Mouse (Mus musculus): ENCODE results near the gene Efcab12. TPM values are rescaled to one million over a fixed set of nuclear protein-coding genes. Genes with fewer than 3 reads are reported as not detected.
A peak's percentile ranks its signal among the peaks of the same experiment; 100 is the strongest.
"Not testable (repeated sequence)": the region's sequence is repeated elsewhere in the genome, so short reads cannot be mapped to it uniquely, and the experiment has no call there.

Efcab12 gene
- total RNA-seq (2015; ENCODE audit: low replicate concordance), result not detected in 2 replicates
- total RNA-seq (2017; ENCODE audit: low replicate concordance), result not detected in 2 replicates

DNA sequence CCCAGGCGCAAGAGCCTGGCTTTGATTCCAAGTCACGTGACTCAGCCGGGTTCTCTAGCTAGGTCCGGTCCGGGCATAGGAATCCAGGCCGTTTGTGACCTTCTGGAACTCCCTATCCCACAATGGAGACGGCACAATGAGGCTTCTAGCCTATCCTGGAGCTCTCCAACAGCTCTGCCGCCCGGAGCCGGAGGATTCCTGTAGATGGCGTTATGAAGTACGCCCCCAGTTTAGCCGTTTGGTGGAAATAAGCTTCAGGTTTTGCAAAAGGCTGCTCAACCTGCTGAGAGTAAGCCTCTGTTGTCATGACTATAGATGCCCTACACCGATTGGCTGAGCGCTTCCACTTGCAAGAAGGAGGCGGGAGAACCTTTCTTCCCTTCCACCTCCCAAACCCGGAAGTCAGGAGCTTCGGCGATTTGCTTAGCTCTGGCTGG lies at the start of gene Efcab12:
Gene Efcab12, minus strand, starts transcription at position 252 of the 437 bp plus-strand sequence.
- peak; percentile 94 for ATAC-seq (replicated peaks; ENCODE audit: low FRiP score, poor library complexity, severe bottlenecking)

DNA sequence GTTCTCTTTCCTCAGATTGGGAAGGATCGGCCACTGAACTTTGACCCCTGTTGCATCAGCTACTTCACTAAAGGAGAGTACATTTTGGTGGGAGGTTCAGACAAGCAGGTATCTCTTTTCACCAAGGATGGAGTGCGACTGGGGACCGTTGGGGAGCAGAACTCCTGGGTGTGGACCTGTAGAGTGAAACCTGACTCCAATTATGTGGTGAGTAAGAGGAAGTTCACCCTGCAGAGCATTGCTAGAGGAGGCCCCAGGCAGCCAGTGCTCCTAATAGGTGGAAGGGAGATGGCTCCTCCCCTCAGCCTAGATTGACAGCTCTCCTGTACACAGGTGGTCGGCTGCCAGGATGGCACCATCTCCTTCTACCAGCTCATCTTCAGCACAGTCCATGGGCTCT lies 48.7 kb upstream of the Efcab12 start:
- no peak for ATAC-seq (replicated peaks; ENCODE audit: low FRiP score, poor library complexity, severe bottlenecking)

DNA sequence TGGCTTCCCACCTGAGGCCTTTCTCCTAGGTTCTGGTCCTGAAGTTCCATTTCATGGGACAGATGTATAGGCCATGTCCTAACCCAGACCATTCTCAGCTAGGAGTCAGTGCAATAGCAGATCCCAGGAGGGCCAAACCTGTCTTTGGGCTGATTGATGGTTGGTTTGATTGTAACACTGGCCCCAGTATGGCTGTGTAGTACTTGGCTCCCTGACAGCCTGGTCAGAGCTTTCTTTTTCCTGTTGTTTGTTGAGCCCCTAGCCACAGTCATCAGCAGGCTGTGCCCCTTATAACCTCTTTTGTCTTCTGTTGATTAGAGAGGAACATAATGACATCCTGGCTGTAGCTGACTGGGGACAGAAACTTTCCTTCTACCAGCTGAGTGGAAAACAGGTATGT lies 45.8 kb upstream of the Efcab12 start:
- ATAC-seq (replicated peaks; ENCODE audit: low FRiP score, poor library complexity, severe bottlenecking), result no peak

DNA sequence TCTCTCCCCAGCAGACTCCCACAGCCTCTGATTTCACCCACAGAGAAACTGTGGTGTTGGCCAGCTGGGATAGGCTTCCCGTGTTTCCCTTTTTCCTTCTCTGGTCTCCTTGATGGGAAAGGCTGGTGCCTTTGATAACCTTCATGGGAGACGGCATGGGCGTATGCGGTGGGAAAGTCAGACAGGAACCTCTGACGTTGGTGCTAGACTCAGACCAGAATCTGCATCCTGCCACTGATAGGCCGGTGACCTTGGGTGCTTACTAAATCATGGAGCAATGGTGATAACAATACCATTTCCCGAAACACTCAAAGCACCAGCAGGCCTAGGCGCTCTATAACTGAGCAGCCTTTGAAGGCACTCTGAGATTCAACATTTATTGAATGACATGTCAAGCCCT lies 42.5 kb upstream of the Efcab12 start:
- no peak for ATAC-seq (replicated peaks; ENCODE audit: low FRiP score, poor library complexity, severe bottlenecking)

DNA sequence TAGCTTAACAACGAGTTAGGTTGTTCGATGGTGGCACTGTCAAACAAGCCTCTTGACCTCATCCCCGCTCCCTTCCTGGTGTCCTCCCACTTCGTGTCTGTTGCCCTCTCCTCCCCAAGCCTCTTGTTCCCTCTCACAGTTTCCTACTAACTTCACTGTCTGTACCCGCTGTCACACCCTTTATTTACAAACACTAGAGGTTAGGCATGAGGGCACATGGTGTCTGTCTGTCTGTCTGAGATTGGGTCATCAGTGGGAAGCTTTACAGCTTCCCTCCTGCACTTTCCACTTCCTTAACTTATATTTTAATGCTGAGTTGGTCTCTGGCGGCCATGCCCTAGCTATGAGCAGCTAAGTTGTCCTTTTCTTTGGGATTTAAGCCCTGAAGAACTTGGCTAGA lies 41.5 kb upstream of the Efcab12 start:
- ATAC-seq (replicated peaks; ENCODE audit: low FRiP score, poor library complexity, severe bottlenecking), result no peak

DNA sequence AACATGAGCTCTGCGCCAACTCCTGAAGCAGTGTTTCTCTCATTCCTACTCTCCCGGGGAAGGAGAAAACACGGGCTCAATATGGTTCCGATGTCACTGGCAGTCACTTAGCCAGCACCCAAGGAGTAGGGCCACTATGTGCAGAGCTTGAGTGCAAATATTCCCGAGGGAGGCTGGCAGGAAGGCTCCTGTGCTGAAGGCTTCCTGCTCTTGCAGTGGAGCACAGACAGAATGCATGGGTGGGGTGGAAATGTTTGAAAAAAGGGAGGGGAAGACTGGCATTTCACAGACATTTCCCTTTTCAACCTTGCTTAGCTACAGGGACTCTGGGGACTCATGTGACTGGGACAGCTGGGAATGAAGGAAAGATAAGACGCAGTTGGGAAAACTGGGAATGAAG lies 40.5 kb upstream of the Efcab12 start:
- no peak for ATAC-seq (replicated peaks; ENCODE audit: low FRiP score, poor library complexity, severe bottlenecking)

DNA sequence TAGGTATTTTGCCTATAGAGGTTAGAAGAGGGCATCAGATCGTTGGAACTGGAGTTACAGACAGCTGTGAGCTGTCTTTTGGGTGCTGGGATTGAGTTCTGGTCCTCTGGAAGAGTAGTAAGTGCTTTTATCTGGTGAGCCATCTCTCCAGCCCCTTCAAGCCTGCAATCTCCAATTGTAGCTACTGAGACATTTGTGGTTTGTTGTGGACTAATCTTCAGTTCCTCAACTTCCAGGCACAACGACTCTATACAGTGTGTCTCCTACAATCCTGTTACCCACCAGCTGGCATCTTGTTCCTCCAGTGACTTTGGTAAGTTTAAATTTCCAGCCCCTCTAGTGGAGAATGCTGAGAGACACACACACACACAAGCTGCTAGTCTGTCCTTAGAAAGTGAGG lies 39.0 kb upstream of the Efcab12 start:
- no peak for ATAC-seq (replicated peaks; ENCODE audit: low FRiP score, poor library complexity, severe bottlenecking)

DNA sequence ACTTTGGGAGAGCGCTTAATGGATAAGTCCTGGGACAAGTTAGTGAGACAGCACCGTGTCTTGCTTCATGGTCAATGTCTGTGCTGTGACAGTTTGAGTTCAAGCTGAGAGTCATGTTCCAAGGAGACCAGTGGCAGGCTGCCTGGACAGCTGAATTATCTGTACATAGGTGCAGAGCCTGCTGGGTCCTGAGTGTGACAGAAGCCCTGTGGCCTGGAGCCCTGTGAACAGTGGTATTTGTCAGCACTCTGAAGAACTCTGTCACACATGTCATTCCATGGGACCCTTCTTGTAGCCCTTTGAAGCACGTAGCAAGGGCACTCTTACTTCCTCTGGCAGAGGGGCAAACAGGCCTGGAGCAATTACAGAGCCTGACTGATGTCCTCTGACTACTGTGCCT lies 33.1 kb upstream of the Efcab12 start:
- ATAC-seq (replicated peaks; ENCODE audit: low FRiP score, poor library complexity, severe bottlenecking), result not testable (repeated sequence)

DNA sequence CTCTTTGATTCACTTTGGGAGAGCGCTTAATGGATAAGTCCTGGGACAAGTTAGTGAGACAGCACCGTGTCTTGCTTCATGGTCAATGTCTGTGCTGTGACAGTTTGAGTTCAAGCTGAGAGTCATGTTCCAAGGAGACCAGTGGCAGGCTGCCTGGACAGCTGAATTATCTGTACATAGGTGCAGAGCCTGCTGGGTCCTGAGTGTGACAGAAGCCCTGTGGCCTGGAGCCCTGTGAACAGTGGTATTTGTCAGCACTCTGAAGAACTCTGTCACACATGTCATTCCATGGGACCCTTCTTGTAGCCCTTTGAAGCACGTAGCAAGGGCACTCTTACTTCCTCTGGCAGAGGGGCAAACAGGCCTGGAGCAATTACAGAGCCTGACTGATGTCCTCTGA lies 28.9 kb upstream of the Efcab12 start:
- ATAC-seq (replicated peaks; ENCODE audit: low FRiP score, poor library complexity, severe bottlenecking), result not testable (repeated sequence)

DNA sequence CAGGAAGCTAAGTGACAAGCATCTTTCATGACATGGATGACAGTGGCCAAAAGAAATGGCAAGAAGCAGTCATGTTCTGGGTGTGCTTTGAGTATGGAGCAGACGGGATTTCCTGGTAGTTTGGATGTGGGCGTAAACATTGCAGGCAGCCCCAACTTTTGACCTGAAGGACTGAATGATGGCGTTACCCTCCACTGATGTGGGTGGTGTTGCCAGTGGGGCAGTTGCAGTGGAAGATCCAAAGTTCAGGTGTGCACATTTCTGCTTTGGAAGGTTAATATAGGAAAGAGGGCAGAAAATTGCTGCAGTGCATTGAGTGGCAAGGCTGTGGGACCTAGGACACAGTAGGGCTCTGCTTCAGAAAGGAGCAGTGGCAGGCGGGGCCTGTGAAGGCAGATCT lies 27.0 kb upstream of the Efcab12 start:
- no peak for ATAC-seq (replicated peaks; ENCODE audit: low FRiP score, poor library complexity, severe bottlenecking)

DNA sequence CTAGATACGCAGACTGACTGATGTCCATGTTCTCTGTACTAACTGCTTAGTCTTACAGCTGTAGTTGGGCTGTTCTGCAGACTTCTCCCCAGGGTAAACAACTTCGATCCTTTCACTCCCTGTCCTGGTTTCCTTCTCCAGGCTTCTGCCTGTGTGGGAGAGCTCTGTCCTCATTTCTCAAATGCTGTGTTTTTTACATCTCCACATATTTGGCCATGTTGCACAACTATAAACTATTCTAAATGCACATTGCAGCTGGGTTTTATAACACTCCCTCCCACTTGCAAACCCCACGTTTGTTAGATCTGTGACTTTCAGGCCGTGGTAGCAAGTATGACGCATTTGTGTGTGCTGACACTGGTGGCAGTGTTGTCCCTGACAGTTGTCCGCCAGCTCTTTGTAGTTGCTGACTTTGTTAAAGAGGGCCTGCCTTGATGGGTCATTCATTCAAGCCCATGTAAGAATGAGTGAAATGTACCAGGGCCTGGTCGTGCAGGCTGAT lies 25.2 kb upstream of the Efcab12 start:
- no peak for ATAC-seq (replicated peaks; ENCODE audit: low FRiP score, poor library complexity, severe bottlenecking)

DNA sequence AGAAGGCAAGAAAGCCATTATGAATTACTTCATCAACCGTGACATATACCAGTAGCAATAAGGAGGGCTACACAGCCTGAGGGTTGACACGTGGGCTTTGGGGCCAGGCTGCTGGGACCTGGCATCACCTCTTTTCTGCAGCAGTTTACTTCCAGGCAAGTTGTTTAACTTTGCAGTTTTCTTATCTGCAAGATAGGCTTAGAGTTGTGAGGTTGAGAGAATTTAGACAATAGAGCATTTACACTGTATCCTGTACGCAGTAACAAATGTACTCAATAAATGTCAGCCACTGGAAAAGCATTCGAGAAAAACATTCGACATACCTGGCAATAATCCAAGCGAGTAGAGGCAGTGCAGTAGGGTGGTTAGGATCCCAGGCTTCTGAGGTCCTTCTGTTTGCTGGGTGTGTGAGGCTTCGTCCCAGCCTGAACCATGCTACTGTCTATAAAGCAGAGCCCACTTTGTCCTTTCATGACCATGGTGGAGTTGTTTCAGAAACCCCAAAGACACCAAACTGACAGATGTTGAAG lies 21.9 kb upstream of the Efcab12 start:
- no peak for ATAC-seq (replicated peaks; ENCODE audit: low FRiP score, poor library complexity, severe bottlenecking)

DNA sequence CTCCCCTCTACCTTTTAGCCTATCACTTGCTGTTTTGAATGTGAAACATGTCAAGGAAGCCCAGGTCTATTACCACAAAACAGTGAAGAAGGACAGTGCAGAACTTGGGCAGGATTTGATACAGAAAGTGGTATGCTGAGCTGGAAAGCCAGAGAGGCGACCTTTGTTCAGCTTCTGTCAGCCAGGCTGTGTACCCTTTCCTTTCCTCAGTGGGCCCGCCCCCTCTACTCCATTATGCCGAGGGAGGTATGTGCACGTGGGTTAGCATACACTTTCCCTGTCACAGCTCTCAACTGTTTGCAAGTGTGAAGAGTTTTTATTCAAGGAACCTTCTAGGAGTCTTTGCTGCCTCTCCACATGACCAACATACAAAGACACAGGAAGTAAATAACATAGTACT lies 21.0 kb upstream of the Efcab12 start:
- ATAC-seq (replicated peaks; ENCODE audit: low FRiP score, poor library complexity, severe bottlenecking), result no peak

DNA sequence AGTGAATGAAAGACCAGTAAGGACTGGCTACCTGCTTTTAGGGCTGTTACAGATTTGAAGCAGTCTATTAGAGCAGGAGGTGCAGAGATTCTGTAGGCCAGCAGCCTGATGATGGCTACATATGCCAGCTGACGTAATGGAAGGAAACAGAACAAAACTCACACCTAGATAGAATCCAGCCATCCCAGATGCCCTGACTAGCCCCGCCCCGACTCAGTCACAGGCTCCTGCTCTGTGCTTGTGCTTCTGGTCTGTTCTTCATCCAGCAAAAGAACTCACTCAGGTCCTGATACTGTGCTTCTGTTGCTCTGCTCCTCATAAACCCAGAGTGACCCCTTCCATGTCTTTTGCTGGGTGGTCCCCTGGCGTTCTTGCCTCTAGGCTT lies 18.1 kb upstream of the Efcab12 start:
- no peak for ATAC-seq (replicated peaks; ENCODE audit: low FRiP score, poor library complexity, severe bottlenecking)

DNA sequence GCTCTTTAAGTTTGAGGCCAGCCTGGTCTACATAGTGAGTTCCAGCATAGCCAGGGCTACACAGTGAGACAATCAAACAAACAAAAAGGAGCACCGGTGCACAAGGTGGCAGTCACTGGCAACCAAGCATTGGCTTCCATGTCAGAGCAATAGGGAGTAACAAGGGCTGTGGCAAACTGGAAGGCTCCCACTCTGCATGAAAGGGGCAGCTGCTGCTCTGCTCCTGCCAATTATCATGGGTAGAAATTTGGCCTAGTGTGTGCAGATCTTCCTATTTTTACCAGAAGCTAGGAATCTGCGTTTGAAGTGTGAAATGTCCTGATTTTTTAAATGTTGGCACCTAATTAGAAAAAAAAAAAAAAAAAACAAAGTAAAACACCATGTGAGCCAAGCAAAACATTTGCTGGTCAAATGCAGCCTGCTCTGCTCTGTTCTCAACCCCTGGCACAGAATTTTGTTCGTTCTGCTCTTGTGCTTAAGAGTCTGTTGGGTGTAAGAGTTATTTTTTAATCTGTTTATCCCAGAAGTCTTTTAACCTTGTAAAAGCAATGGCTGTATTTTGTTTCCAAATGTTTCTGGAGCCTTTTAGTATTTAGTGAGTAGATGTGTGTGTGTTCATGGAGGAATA lies 17.6 kb upstream of the Efcab12 start:
- no peak for ATAC-seq (replicated peaks; ENCODE audit: low FRiP score, poor library complexity, severe bottlenecking)

DNA sequence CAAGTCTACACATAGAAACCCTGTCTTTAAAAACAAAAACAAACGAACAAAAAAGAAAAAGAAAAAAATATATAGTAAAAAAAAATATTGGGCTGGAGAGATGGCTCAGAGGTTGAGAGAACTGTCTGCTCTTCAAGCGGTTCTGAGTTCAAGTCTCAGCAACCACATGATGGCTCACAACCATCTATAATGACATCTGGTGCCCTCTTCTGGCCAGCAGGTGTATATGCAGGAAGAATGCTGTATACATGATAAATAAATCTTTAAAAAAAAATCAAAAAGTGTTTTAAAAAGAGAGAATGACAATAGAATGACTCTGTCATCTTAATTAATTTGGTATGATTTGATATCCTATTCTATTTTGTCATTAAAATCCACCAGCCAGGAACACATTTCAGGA lies 16.2 kb upstream of the Efcab12 start:
- ATAC-seq (replicated peaks; ENCODE audit: low FRiP score, poor library complexity, severe bottlenecking), result no peak

DNA sequence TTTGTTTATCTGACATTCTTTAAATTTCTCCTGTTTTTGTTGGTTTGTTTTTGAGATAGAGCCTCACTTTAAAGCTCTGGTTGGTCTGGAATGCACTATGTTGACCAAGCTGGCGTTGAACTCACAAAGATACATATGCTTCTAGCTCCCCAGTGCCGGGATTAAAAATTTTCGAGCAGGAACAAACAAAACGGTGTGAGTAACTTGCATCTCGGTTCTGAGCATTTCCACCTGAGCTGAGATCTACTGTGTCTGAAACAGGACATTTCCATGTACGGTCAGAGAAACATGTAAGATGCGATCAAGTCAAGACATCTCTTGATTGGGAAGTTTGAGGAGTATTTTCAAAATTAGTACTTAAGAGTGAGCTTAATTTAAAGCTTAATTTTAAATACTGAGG lies 15.8 kb upstream of the Efcab12 start:
- ATAC-seq (replicated peaks; ENCODE audit: low FRiP score, poor library complexity, severe bottlenecking), result no peak

DNA sequence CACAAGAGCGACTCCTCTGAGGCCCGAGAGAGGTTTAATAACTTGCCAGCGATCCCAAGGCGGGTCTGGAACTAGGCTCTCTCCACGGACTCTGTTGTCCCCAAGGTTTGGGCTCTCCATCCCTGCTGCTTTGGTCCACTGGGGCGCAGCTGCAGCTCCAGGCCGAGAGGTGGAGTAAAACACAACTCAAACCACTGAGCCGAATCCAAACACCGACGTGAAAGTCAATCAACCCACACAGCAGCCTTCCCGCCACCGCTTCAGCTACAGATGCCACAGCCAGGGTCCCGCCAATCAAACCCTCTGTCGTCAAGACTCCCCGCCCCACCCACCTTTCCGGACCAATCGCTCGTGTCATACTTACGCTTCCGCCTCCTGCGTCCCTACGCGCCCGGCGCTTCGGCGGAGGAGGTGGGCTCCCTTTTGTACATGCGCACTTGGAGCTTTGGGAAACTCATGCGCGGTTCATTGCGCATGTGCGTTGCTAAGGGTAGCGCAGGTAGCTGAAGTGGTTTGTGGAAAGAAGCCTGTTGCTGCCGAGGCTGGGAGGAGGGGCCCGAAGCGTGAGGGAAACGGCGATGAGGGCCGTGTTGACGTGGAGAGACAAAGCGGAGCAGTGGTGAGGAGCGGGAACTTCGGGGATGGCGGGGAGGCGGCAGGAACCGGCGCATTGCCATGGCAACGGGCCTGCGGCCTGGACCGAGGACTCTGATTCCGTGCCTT lies 15.0 kb upstream of the Efcab12 start, which contains the start of the genes Mbd4 and Ift122:
Gene Mbd4, minus strand, starts transcription at position 281 of the 723 bp plus-strand sequence.
Gene Ift122, plus strand, starts transcription at position 380 of the 723 bp plus-strand sequence.
- ATAC-seq (replicated peaks; ENCODE audit: low FRiP score, poor library complexity, severe bottlenecking), result peak; percentile 98

DNA sequence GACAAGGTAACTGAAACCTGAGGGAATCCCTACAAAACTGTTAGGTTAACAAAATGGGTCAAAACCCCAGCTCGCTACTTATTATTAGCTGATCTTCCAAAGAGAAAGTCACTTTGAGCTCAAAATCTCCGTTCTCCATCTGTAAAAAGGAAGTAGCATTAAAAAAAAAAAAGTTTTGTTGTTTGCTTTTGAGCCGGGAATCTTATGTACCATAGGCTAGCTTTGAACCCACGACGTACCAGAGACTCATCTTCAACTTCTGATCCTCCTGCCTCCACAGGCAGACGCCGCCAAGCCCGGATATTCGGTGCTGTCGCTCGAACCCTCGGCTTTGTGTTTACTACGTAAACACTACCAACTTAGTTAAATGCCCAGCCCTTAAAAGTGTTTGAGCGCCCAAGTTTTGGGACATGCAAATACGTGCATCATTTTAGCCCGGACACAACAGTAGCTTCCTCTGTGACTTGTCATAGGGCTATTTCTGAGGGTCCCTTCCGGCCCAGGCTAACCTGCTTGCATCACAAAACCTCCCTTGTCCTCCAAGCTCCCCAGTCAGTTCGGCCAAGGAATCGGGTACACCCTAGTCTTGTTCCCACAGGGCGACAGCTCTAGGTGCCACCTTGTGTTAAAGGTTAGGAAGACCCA lies 14.4 kb upstream of the Efcab12 start:
- ATAC-seq (replicated peaks; ENCODE audit: low FRiP score, poor library complexity, severe bottlenecking), result no peak

DNA sequence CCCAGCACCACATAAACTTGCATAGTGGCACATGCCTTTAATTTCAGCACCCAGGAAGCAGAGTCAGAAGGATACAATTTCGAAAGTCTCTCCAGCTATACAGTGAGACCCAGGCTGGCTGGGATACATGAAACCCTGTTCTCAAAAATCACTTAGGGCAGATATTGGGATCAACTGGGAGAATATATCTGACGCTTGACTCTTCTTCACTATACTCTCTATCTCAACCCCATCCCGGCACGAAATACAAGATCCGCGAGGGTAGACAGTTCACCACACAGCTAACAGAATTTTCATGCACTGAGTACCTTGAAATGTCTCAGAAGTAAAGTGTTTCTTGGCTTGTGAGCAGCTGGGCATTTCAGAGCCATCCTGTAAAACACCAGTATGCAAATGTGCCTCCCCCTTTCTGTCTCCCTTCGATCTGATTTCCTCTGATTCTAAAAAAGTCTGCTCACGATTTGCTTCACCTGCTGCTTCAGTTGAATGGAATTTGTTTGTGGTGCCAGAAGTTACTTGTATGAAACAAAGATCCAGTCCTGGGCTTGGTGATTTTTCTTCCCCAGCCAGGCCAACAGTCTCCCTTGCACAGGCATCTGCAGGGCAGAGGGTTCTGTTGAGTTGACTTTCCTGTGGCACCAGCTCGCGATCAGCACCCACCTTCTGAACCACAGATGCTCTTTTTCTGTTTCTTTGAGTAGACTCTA lies 10.5 kb upstream of the Efcab12 start:
- ATAC-seq (replicated peaks; ENCODE audit: low FRiP score, poor library complexity, severe bottlenecking), result no peak

Data from erythroblast, adult 5-6 weeks (primary cell).